Mouse (Mus musculus) ES-E14 (cell line): ENCODE results near the gene Mbnl1.

Experiments
- ZC3H11A ChIP-seq: IDR thresholded peaks from 2 replicates; pipeline ENCODE4 v1.6.1; 2012; ENCODE audit warnings: low read depth, mild to moderate bottlenecking, inconsistent platforms, low read length, borderline replicate concordance
- ZNF384 ChIP-seq: IDR thresholded peaks from 2 replicates; pipeline ENCODE4 v1.6.1; 2012; ENCODE audit warnings: low read depth, low read length, inconsistent platforms

- TF ChIP-seq ZNF384 (no peak), ZC3H11A (no peak)
These were observed 136.3 kb downstream of the Mbnl1 start for GRCm38 (mm10) chr3:60608952-60609403.
